Mouse (Mus musculus) mature B cell (primary cell): Measurements from ENCODE around the gene Grm8.

Experiments used
- in situ Hi-C: fragments of 300-500 bp; cut with MboI; formaldehyde crosslinking; loops from 2 replicates; pipeline ENCODE4 v1.14.3; 2019

The Grm8 gene

GRCm38 (mm10) chr6:28135001-28135401, at the start of gene Grm8:
Gene Grm8, minus strand, starts transcription at chr6:28135178.
- in situ Hi-C loops, result no loop called here

GRCm38 (mm10) chr6:28169851-28170539, 35.0 kb upstream of the Grm8 start:
- in situ Hi-C loops, result no loop called here

- in situ Hi-C loops, result no loop called here
Measured at GRCm38 (mm10) chr6:28160399-28160798, 25.4 kb upstream of the Grm8 start.

GRCm38 (mm10) chr6:28146445-28146844, 11.5 kb upstream of the Grm8 start:
- in situ Hi-C loops, result no loop called here

- in situ Hi-C loops, result no loop called here
Measured at GRCm38 (mm10) chr6:28142332-28142731, 7.4 kb upstream of the Grm8 start.

- in situ Hi-C loops, result no loop called here
Measured at GRCm38 (mm10) chr6:28135411-28136233, 644 bp upstream of the Grm8 start.

- in situ Hi-C loops, result no loop called here
Measured at GRCm38 (mm10) chr6:28134251-28134801, 652 bp downstream of the Grm8 start.

GRCm38 (mm10) chr6:28133206-28134063, 1.5 kb downstream of the Grm8 start:
- in situ Hi-C loops, result no loop called here

GRCm38 (mm10) chr6:28132056-28132455, 2.9 kb downstream of the Grm8 start:
- in situ Hi-C loops, result no loop called here

GRCm38 (mm10) chr6:28128871-28129270, 6.1 kb downstream of the Grm8 start:
- in situ Hi-C loops, result no loop called here

GRCm38 (mm10) chr6:28115519-28115918, 19.5 kb downstream of the Grm8 start:
- in situ Hi-C loops, result no loop called here

- in situ Hi-C loops, result no loop called here
Measured at GRCm38 (mm10) chr6:28114916-28115315, 20.1 kb downstream of the Grm8 start.

- in situ Hi-C loops, result no loop called here
Measured at GRCm38 (mm10) chr6:28111551-28111950, 23.4 kb downstream of the Grm8 start.

- in situ Hi-C loops, result no loop called here
Measured at GRCm38 (mm10) chr6:28102608-28103316, 32.2 kb downstream of the Grm8 start.

GRCm38 (mm10) chr6:28100001-28100400, 35.0 kb downstream of the Grm8 start:
- in situ Hi-C loops, result no loop called here

GRCm38 (mm10) chr6:28092511-28092910, 42.5 kb downstream of the Grm8 start:
- in situ Hi-C loops, result no loop called here

- in situ Hi-C loops, result no loop called here
Measured at GRCm38 (mm10) chr6:28091836-28092235, 43.1 kb downstream of the Grm8 start.

GRCm38 (mm10) chr6:28090981-28091380, 44.0 kb downstream of the Grm8 start:
- in situ Hi-C loops, result no loop called here

GRCm38 (mm10) chr6:28075534-28075933, 59.4 kb downstream of the Grm8 start:
- in situ Hi-C loops, result no loop called here

- in situ Hi-C loops, result no loop called here
Measured at GRCm38 (mm10) chr6:28074470-28074869, 60.5 kb downstream of the Grm8 start.

- in situ Hi-C loops, result no loop called here
Measured at GRCm38 (mm10) chr6:28051966-28052365, 83.0 kb downstream of the Grm8 start.
